Mouse (Mus musculus): ENCODE measurements around the gene Thsd4.

The Thsd4 gene

DNA sequence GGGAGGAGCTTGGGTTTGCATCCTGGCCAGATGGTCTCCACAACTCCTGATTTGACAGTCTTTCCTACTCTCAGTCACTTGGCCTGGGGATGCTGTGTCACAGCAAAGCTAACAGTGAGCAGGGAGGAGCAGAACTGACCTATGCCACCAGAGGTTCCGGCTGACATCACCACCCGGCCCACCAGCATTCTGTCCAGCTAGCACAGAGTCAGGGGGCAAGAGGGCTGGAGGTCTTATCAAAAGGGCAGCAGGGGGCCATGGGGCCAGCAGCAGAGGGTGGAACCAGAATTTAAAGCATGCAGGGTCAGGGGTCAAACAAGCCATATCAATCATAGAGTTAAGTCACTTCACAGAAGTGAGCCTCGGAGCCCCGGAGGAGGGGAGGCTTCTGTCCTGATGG, 4.7 kb downstream of the Thsd4 start:
- no peak for DNase-seq (ENCODE audit: low spot score in 2 of 2)

DNA sequence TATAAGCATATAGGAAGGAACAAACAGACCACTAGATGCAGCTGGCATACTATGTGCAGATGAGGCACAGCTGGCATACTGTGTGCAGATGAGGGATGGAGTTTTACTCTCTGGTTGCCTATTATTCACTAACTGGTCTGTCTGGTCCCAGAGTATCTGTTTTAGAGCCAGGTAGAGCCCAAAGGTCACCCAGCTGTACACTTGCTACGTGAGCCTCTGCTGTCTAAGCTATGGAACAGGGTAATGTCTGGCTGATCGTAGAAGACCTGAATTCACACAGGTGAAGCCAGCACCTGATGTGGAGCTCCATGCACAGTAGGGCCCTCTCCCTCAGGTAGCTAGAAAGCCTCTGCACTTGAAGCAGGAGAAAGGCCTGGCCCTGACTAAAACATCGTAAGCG, 5.5 kb downstream of the Thsd4 start:
- no peak for DNase-seq (ENCODE audit: low spot score in 2 of 2)

DNA sequence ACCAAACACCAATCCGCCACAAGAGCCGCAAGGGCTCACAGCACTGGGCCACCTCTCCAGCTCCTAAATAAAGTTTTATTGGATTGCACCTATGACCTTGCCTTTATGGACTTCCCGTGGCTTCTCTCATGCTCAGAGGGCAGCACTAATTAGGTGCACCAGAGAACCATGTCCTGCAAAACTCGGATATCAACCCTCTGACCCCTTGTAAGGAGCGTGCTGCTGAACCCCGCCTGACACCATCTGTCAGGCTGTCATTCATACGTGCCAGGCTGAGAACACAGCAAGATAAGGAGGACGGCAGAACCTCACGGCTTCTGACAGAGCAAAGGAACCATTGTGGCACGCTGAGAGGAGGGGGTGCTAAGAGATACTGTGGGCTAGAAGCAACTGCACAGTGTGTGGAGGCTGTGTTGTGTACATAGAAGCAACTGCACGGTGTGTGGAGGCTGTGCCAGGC, 8.5 kb downstream of the Thsd4 start:
- no peak for DNase-seq (ENCODE audit: low spot score in 2 of 2)

DNA sequence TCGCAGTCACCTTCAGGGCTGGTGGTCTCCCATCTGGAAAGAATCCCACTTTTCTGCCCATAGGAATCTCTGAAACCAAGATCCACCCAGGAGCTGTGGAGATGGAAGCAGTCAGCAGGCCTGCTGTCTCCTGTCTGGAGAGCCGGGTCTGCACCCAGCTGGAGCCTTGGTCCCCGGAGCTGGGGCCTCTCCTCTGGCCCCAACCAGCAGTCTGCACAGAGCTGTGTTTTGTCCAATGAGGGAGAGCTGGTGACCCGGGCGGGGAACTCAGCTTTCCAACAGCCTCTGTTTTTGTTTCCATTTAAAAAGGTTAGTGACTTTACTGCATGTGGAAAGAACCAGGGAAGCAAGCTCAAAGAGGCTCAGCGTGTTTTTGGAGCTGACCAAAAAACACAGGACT, 11.0 kb downstream of the Thsd4 start:
- no peak for DNase-seq (ENCODE audit: low spot score in 2 of 2)

DNA sequence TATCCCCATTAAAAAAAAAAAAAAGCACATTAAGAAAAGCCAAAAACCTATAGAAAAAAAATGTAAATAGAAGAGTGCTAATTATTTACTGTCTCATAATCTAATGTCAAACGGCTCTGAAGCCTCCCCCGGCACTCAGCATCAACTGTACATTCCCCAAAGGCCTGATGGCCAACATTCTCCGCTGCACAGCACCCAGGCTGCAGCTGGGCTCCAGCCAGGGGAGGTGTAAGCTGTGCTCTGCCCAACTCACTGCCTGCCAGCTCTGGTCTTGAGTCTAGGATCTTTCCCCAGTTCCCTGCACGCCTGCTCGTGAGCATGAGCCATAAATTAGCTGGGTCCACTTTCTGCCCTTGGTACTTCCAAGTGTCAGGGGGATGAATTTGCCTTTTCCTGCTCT, 15.7 kb downstream of the Thsd4 start:
- DNase-seq (ENCODE audit: low spot score in 2 of 2): no peak

DNA sequence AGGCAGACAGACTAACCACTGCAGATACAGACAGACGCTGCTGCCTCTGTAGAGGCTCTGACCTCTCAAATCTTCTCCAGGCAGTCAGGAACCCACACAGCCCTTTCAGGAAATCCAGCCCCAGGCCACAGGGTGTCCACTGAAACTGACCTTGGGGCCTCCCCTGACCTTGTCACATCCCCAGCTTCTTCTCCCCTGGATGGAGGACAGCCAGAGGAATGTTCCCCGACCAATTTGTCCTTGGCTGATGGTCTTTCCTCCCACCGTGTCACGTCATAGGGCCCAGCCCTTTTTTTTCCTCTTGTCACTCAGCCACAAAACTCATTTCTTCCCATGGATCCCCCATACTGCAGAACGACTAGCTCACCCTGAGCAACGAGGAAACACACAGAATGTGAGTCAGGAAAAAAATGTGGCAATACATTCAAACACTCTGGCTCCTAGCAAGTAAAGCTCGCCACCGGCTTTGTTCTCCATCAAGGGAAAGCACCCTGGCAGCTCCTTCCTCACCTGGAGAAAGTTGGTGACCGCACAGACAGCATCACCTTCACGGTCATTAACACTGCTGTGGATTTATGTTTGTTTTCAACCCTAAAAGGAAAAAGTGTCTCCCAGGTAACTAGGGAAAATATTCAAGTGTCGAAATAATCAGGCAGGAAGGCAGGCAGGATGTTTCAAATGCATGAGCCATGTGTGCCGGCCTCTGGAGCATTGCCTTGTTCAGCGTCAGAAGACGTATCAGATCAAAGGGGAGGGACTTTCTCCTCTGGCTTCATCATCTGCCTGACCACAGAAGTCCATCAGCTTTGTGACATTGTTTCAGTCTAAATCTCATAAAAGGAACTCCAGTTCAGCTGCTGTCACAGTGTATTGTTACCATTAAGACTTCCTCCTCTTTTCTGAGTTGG, 17.2 kb downstream of the Thsd4 start:
- DNase-seq (ENCODE audit: low spot score in 2 of 2): no peak

DNA sequence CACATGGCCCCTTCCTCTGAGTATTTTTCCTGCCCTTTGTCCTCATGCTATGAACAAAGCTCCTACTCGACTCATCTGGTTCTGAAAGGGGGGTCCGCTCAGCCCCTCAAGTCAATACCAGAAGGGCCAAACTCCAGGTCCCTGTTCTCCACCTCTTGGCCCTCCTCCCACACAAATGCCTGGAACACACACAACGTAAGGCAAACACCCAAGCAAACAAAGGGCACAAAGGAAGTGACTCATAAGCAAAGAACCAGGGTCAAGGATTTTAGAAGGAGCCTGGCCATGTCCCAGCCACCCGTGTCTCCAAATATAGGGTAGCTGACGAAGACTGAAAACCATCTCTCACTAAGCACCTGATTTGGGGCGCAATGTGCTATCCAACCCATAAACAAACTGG, 19.6 kb downstream of the Thsd4 start:
- no peak for DNase-seq (ENCODE audit: low spot score in 2 of 2)

DNA sequence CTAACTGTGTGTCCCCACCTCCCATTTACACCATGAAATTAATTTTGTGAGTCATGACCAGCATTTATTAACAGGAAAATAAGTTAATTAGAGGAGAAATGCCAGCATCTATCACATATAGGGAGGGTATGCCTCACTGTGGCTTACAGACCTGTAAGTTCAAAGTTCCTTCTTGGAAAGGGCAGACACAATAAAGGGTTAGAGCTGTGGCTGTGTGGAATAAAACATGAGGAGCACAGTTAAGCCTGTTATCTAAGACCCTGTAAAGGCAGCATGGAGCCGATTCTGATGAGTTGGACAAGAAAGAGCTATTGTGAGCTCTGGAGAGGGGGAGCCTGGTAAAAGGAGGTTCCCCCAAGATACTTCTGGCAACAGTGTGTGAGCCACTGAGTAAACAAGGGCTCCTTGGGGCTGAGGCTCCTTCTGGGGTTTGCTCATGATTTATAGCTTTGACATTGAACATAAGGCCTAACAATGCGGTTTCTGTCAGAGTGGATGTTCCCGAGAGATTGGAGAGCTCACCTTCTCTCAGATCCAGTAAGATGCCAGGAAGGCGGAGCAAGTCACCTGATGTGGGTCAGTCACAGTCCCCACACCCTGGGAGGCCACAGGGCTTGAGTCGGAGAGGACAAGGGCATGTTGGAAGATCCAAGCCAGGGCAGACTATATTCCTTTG, 20.2 kb downstream of the Thsd4 start:
- DNase-seq (ENCODE audit: low spot score in 2 of 2): no peak

DNA sequence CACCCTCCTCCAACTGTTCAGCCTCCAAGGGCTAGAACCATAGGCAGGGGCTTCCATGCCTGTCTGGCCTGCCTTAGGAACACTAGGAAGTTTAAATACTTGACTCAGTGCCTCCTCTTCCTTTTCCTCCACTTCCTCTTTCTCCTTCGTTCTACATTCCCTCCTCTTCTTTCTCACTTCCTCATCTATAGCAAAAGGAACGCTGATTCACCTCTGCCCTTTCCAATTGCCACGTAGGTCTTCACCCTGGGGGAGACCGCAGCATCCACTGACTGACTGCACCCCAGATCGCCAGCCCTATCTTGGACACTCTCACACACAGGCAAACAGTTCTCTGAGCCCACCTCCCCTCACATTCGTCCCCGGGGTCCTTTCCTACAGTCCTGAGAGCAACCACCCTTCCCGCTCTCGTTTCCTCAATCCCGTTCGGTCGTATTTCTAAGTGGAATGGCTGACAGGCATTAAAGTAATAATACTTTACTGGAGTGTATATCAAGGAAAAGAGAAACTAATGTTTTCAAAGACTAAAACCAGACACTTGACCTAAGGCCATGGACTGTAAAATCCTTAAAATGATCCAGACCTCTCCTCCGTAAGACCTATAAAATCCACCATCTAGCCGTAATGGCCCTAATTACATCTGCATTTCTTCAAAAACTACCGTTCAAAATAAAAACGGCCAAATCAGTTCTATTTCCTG, 29.4 kb downstream of the Thsd4 start:
- DNase-seq (ENCODE audit: low spot score in 2 of 2): no peak

DNA sequence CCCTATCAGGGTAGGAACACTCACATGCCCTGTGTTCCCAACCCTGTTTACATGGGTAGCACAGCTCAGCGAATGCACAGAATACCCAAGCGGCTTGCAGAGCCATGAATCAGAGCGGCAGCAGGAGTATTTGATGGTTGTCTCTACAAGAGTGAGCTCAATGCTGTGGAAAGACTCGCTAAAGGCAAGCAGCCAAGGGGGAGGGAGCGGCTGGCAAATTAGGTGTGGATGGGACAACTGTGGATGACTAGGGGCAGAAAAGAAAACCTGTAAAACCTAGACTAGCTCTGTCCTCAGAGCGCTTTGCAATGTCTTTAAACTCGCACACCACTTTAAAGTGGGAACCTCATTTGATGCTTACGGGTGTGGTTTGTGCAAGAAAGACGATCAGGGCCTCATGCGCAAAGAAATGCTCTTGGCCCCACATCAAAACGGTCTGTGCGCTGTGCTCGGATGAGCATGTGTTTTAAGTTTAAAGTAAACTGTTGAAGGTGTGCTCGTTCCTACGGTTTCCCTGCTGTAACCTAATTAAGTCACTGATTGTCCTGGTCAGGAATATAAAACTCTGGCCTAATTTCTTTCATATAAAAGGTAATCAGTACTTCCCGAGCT, 30.3 kb downstream of the Thsd4 start:
- DNase-seq (ENCODE audit: low spot score in 2 of 2): no peak

DNA sequence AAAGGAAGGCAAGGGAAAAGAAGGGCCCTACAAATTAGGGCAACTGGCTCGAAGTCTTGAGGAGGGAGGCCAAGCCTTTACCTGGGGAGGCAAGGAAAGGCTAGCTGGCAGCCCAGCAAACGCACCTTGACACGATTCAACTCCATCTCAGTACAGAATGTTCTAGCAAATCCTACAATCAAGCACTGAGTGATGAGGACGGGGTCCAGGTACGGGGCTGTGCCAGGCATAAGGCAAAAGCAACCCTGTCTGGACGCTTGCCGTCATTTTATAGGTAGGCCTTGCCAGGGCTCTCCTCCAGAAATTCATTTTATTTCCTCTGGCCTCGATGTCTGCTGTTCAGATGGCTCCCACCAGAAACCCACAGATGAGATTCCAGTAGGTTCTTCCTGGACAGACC, 30.8 kb downstream of the Thsd4 start:
- no peak for DNase-seq (ENCODE audit: low spot score in 2 of 2)

DNA sequence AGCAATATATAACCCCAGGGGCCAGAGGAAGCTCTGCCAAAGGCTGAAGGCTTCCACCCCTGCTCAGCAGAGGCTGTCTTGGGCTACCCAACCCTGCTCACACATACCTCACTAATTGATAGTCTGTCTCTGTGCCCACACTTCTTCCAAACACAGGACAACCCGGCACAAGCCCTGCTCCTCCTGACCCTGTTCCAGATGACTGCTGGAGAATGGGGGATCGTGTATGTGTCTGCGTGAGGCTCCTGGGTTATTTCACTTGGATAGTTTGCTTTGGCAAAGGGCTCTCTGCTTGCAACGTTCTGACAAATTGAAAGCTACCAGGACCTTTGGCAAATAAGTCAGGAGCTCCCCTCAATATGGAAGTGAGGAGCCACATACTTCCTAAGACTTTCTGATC, 33.0 kb downstream of the Thsd4 start:
- DNase-seq (ENCODE audit: low spot score in 2 of 2): no peak

DNA sequence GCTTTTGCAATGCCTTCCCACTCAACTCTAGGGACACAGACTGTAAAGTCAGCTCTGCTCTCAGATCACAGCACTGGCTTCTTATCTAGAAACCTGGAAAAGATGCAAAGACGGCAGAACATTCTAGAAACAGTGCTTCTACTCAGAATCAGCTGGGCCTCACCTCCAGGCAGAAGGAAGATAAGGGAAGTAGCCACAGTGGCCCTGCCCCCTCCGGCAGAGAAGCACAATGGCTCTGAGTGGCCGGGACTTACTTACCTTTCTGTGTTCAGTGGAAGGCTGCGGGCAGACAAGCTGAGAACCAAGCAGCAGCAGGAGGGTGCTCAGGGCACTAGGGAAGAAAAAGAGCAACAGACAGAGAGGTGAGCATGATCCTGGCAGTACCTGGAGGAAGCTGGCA, 39.7 kb downstream of the Thsd4 start:
- no peak for DNase-seq (ENCODE audit: low spot score in 2 of 2)

DNA sequence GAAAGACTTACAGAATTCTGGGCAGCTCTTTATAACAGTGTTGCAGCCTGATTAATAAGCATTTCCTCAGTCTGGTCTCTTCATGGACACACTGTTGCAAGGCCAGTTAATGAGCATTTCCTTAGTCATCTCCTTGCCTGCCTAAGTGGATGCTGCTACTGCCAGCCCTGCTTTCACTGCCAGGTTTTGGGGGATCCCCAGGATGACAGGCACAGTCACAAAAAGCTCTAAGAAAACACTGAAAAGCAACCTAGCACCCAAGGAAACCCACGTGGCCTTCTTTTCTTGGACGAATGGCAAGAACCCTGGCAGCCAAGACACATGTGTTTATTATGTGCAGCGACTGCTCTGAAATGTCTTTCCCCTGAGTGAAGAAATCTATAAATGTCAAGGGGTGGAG, 41.8 kb downstream of the Thsd4 start:
- DNase-seq (ENCODE audit: low spot score in 2 of 2): peak; percentile 26 to 50

DNA sequence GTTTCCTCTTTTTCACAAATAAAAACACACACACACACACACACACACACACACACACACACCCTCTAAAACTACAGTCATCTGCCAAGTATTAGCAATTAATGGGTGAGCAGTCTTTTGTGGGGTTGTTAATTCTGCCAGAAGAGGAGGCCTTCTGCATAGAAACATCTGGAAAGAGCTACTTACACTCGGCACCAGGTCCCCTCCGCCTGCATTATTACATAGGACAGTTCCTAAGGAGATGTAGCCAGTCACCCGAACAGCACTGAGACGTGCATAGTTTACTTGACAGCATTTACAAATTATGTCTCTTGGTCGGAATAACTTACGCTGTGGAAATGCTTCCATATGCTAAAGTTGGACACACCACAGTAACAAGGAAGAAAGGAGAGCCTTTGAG, 43.0 kb downstream of the Thsd4 start:
- DNase-seq (ENCODE audit: low spot score in 2 of 2): no peak

DNA sequence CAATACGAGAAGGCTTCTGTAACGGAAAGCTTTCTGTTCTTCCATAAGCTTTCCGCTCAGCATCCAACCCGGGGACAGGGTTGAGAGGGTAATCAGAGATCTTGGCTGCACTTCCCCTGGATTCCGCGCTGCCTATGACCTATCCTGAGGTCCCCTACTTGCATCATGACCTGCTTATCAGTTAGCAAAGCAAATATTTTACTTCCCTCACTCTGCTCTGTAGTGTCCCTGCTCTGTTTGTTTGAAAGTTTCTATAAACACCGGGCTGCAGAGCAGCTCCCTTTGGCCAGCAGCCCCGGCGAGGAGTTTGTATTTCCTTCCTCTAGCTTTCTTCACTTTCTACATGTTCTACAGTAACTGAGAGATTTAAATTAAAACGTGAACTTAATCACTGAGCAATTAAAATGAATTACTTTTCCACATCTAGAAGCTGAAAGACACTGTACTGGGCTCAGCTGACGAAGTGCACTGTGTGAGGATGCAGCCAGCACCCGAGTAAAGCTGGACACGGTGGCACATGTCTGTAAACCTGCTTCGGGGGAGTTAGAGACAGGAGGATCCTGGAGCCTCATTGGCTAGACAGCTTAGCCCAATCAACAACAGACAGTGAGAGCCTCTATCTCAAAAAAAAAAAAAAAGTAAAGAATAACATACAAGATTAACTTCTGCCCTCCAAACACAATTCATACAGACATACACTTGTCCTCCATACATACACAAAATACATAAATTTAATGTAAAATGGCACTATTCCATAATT, 43.7 kb downstream of the Thsd4 start:
- DNase-seq (ENCODE audit: low spot score in 2 of 2): no peak

DNA sequence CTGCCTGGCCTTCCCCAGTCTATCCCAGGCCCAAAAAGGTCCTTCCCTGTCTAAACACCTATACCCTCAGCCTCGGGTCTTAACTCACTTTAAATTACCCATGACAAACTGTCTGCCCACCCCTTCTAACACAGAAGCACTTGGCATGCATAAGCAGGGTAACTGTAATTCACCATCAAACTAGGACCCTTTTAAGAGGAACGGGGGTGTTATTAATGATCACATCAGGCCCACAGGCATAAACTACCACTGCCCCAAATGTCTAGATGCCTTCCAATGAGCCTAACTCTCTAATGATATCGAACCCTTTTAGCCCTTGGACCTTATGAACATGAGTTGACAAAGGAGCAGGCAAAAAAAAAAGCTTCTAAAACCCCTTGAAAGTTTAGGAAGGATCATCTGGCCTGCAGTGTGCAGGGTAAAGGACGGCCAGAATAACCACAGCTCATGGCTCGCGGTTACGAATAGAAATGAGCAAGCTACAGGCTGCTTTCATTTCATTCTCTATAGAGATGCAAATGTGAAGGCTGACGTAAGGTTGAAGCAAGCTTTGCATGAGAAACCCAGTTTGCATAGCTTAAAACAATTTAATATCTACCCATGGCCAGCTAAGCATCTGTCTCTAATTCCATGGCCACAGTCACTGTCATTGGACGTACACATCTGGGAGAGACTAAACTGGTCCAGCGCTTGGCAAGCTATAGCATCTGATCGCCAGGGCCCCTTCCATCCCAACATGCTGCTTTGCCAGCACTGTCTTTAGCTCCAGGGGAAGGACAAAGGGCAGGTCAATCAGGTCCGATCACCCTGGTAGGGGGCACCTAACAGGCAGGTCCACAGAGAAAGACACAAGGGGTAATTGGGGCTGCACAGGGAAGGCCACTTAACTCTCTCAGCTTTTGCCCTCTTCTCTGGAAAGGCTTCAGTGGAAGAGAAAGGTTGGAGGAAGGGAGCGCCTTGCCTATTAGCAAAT, 61.5 kb downstream of the Thsd4 start:
- no peak for DNase-seq (ENCODE audit: low spot score in 2 of 2)

DNA sequence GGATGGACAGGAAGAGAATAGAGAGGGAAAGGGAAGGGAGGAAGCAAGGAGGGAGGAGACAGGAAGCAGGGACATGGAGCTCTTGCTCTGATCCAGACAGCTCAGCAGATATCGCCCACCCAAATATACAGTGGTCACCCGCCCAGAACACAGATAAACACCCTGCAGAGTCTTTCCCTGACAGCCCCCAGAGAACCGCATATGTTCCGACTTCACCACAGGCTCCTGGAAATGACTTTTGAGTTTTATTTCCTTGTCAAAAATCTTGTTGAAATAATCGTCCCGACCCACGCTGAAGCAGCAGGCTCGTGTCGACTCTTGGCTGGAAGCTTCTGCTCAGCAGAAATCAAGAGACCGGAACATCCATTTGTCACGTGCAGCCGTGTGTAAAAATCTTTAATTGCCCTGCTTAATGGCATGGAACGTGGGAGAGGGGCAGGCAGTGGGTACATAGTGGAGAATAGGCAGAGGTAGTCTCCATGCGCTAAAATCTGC, 63.3 kb downstream of the Thsd4 start:
- no peak for DNase-seq (ENCODE audit: low spot score in 2 of 2)

DNA sequence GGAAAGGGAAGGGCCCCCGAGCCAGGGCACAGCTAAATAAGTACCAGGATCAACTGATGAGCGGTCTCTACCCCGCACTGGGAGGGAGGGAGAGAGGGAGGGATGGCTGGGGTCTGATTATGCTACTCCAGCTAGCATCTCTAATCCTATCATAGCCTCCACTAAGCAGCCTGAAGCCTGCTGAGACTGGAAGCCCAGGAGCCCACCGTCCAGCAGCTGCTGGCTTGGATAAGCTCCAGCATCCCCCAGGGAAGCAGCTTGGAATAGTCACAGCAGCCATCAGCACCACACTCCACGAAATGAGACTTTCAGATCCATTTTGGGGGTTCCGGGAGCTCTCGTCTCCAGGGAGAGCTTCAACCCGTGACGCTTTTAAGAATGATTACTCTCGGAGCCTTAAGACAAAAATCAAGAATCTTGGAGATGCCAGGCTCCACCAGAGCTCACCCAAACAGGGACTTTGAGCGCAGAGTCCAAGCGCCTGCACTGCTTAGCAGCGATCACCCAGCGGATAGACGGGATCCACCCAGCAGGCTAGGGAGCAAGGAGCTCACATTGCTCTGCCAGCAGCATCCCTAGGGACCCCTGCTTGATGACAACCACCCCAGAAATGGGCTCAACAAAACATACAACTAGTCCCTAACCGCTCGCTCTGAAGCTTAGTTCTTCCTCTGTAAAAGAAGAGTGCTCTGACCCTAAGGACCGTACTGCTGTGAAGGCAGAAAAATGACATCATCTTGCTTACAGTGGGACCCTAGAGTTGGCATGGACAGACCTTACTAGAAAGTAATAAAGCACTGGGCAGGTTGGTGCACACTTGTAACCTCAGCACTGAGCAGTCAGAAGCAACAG, 64.3 kb downstream of the Thsd4 start:
- DNase-seq (ENCODE audit: low spot score in 2 of 2): peak; percentile 58 to 65
